Mouse (Mus musculus) ES-Bruce4 (cell line): ENCODE results near the gene Kcnv2. TPM values are rescaled to one million over a fixed set of nuclear protein-coding genes. Genes with fewer than 3 reads are reported as not detected.

Experiments
- H3K27ac ChIP-seq: 2 replicates; pipeline ENCODE4 v1.5.1; 2012; ENCODE audit warnings: low read length, inconsistent platforms; ENCODE audit not compliant: insufficient read depth
- H3K27me3 ChIP-seq: 2 replicates; pipeline ENCODE4 v1.6.1; 2012; ENCODE audit warnings: mild to moderate bottlenecking, low read length, inconsistent platforms; ENCODE audit not compliant: control insufficient read depth, poor library complexity, insufficient read depth, severe bottlenecking
- H3K36me3 ChIP-seq: 2 replicates; pipeline ENCODE4 v1.6.1; 2012; ENCODE audit warnings: inconsistent platforms, mild to moderate bottlenecking, low read length, moderate library complexity; ENCODE audit not compliant: control insufficient read depth, poor library complexity, insufficient read depth, severe bottlenecking
- H3K4me1 ChIP-seq: one replicate; pipeline ENCODE4 v1.8.1; 2011; ENCODE audit warnings: low read length; ENCODE audit not compliant: control insufficient read depth, insufficient read depth
- H3K4me3 ChIP-seq: 2 replicates; pipeline ENCODE4 v1.5.1; 2011; ENCODE audit warnings: low read depth, mild to moderate bottlenecking, low read length
- H3K9ac ChIP-seq: 2 replicates; pipeline ENCODE4 v1.6.1; 2012; ENCODE audit warnings: low read depth, mild to moderate bottlenecking, inconsistent platforms; ENCODE audit not compliant: poor library complexity, severe bottlenecking
- H3K9me3 ChIP-seq: replicated peaks from 2 replicates; pipeline ENCODE4 v1.6.1; 2012; ENCODE audit warnings: mild to moderate bottlenecking, low read length, inconsistent platforms; ENCODE audit not compliant: control insufficient read depth, poor library complexity, insufficient read depth, severe bottlenecking
- CTCF ChIP-seq: IDR thresholded peaks from one replicate; pipeline ENCODE4 v1.8.1; 2011; ENCODE audit warnings: low read depth, low read length
- EP300 ChIP-seq: IDR thresholded peaks from 2 replicates; pipeline ENCODE4 v1.6.1; 2011; ENCODE audit warnings: low read depth, low read length; ENCODE audit not compliant: insufficient read depth
- POLR2A ChIP-seq: IDR thresholded peaks from one replicate; pipeline ENCODE4 v1.8.1; 2011; ENCODE audit warnings: low read length; ENCODE audit not compliant: insufficient read depth
- polyA plus RNA-seq: library from polyadenylated mRNA; stranded (reverse); fragments of >200 nt; gene quantifications from 2 replicates; pipeline ENCODE4 v1.2.4, GENCODE M21; 2011; ENCODE audit warnings: low read depth; ENCODE audit not compliant: missing spikeins, insufficient read depth, insufficient read length

The Kcnv2 gene
- polyA plus RNA-seq = not detected in 2 replicates

- TF ChIP-seq CTCF (no peak), POLR2A (no peak), EP300 (no peak)
- H3K36me3 ChIP-seq = no peaks in the 10 kb centered on the region
- no peaks in the 10 kb centered on the region for H3K4me1 ChIP-seq
- H3K27me3 ChIP-seq = no peaks in the 10 kb centered on the region; the same call in 1 of the 2 replicates
- no peaks in the 10 kb centered on the region for H3K9me3 ChIP-seq
- no peak within 1 kb of the TSS for H3K4me3 ChIP-seq
- H3K9ac ChIP-seq = no peak within 1 kb of the TSS
- H3K27ac ChIP-seq = no peak within 1 kb of the TSS
Observed at GRCm38 (mm10) chr19:27322281-27322680, at the start of gene Kcnv2. Kcnv2 (plus strand) TSS chr19:27322588.

- TF ChIP-seq EP300 (no peak), CTCF (no peak), POLR2A (no peak)
- H3K9ac ChIP-seq = no peak overlapping the region
- H3K27me3 ChIP-seq = peaks cover 1% of the 10 kb centered on the region; the same call in 1 of the 2 replicates
- H3K4me3 ChIP-seq = no peak overlapping the region
- peaks cover 5% of the 10 kb centered on the region; the same call in 1 of the 2 replicates for H3K9me3 ChIP-seq
- H3K27ac ChIP-seq = no peak overlapping the region
- H3K4me1 ChIP-seq = no peaks in the 10 kb centered on the region
- no peaks in the 10 kb centered on the region for H3K36me3 ChIP-seq
Observed at GRCm38 (mm10) chr19:27273385-27273784, 49.0 kb upstream of the Kcnv2 start.

GRCm38 (mm10) chr19:27274382-27274781 is 48.0 kb upstream of the Kcnv2 start:
- TF ChIP-seq CTCF = no peak
- TF ChIP-seq POLR2A = no peak
- TF ChIP-seq EP300 = no peak
- H3K27ac ChIP-seq = no peak overlapping the region
- H3K9me3 ChIP-seq = peaks cover 5% of the 10 kb centered on the region; the same call in 1 of the 2 replicates
- H3K27me3 ChIP-seq = peaks cover 1% of the 10 kb centered on the region; the same call in 1 of the 2 replicates
- no peaks in the 10 kb centered on the region for H3K4me1 ChIP-seq
- no peak overlapping the region for H3K4me3 ChIP-seq
- no peaks in the 10 kb centered on the region for H3K36me3 ChIP-seq
- H3K9ac ChIP-seq = no peak overlapping the region

GRCm38 (mm10) chr19:27279174-27279573 is 43.2 kb upstream of the Kcnv2 start:
- no peak for TF ChIP-seq CTCF
- TF ChIP-seq POLR2A = no peak
- no peak for TF ChIP-seq EP300
- no peak overlapping the region for H3K4me3 ChIP-seq
- H3K9me3 ChIP-seq = no peaks in the 10 kb centered on the region; the same call in 1 of the 2 replicates
- H3K4me1 ChIP-seq = no peaks in the 10 kb centered on the region
- no peaks in the 10 kb centered on the region for H3K36me3 ChIP-seq
- no peak overlapping the region for H3K9ac ChIP-seq
- H3K27ac ChIP-seq = no peak overlapping the region
- no peaks in the 10 kb centered on the region for H3K27me3 ChIP-seq

- no peaks in the 10 kb centered on the region for H3K27me3 ChIP-seq
- no peak overlapping the region for H3K27ac ChIP-seq
- H3K36me3 ChIP-seq = no peaks in the 10 kb centered on the region
- TF ChIP-seq EP300 = no peak
- TF ChIP-seq CTCF = no peak
- no peak for TF ChIP-seq POLR2A
- H3K4me1 ChIP-seq = no peaks in the 10 kb centered on the region
- peaks cover 6% of the 10 kb centered on the region; the same call in 1 of the 2 replicates for H3K9me3 ChIP-seq
- no peak overlapping the region for H3K9ac ChIP-seq
- H3K4me3 ChIP-seq = no peak overlapping the region
Observed at GRCm38 (mm10) chr19:27310039-27310438, 12.3 kb upstream of the Kcnv2 start.

- H3K9ac ChIP-seq = no peak overlapping the region
- H3K9me3 ChIP-seq = peaks cover 6% of the 10 kb centered on the region; the same call in 1 of the 2 replicates
- no peaks in the 10 kb centered on the region for H3K36me3 ChIP-seq
- no peaks in the 10 kb centered on the region for H3K4me1 ChIP-seq
- H3K27me3 ChIP-seq = no peaks in the 10 kb centered on the region
- H3K4me3 ChIP-seq = no peak overlapping the region
- no peak overlapping the region for H3K27ac ChIP-seq
- no peak for TF ChIP-seq CTCF
- TF ChIP-seq POLR2A = no peak
- TF ChIP-seq EP300 = no peak
Observed at GRCm38 (mm10) chr19:27311311-27311710, 11.1 kb upstream of the Kcnv2 start.
